Mouse (Mus musculus) erythroblast, embryonic 14.5 days (primary cell): Measurements from ENCODE around the gene Scgb3a1. TPM values are rescaled to one million over a fixed set of nuclear protein-coding genes. Genes with fewer than 3 reads are reported as not detected.
A peak's percentile ranks its signal among the peaks of the same experiment; 100 is the strongest.

Experiments
- H3K27me3 ChIP-seq: 2 replicates; pipeline ENCODE4 v1.6.1; 2012; ENCODE audit warnings: inconsistent platforms; ENCODE audit not compliant: control insufficient read depth
- H3K36me3 ChIP-seq: 2 replicates; pipeline ENCODE4 v1.6.1; 2012; ENCODE audit warnings: mild to moderate bottlenecking, inconsistent platforms; ENCODE audit not compliant: control insufficient read depth
- H3K4me1 ChIP-seq: 2 replicates; pipeline ENCODE4 v1.6.1; 2012; ENCODE audit warnings: inconsistent platforms; ENCODE audit not compliant: control insufficient read depth
- H3K4me3 ChIP-seq: replicated peaks from 2 replicates; pipeline ENCODE3; 2012; ENCODE audit warnings: moderate library complexity, mild to moderate bottlenecking, inconsistent platforms
- H3K9me3 ChIP-seq: 2 replicates; pipeline ENCODE4 v1.6.1; 2012; ENCODE audit warnings: low read length, inconsistent platforms, mixed read lengths; ENCODE audit not compliant: control insufficient read depth
- GATA1 ChIP-seq: IDR thresholded peaks from 2 replicates; pipeline ENCODE4 v1.6.1; 2012; ENCODE audit warnings: low read length, inconsistent platforms, mixed read lengths
- TAL1 ChIP-seq: IDR thresholded peaks from 3 replicates; pipeline ENCODE4 v1.6.1; 2012; ENCODE audit warnings: low read length, inconsistent platforms, mixed read lengths
- polyA plus RNA-seq: library from polyadenylated mRNA; stranded (reverse); fragments of >175 nt; gene quantifications from 2 replicates; pipeline ENCODE4 v1.2.3, GENCODE M21; 2012

Scgb3a1 gene
- polyA plus RNA-seq, 1 experiment: not detected

DNA sequence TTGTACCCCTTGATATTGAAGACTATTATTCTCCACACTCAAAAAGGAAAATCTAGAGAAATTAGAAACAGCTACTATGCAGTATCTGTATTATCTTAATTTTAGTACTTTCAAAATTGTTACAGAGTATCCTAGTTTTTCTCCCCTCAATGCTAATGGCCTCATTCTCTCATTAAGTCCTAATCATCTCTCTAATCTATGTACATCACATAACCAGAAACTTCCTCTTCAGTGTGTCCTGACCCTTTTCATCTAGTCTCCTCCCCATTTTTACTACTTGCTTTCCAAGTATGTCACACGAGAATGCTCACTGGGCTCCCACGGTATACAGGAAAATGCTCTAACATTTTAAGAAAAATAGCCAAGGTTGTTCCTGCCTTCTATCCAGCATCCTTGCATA, 44.4 kb downstream of the Scgb3a1 start:
- Histone ChIP-seq H3K36me3 (peaks cover 81% of the 10 kb centered on the region), H3K27me3 (no peaks in the 10 kb centered on the region), H3K4me1 (peaks cover 43% of the 10 kb centered on the region), H3K9me3 (no peaks in the 10 kb centered on the region), H3K4me3 (no peak overlapping the region)
- TF ChIP-seq GATA1 (no peak), TAL1 (no peak)

DNA sequence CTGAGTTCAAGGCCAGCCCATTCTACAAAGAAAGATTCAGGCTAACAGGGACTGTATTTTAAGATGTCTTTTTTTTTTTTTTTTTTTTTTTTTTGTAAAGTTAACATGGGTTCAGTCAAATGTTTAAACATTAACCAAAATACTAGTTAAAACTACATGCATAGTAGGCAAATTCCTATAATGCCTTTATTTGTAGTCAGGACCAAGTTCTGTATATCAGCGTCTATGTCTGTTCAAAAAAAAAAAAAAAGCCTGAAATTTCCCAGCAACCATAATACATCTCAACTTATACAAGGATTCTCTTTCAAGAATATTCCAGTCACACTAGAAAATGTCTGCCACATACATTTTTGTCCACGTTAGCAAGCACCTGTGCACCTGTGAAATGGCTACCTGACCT, 47.3 kb downstream of the Scgb3a1 start:
- Histone ChIP-seq H3K36me3 (peaks cover 54% of the 10 kb centered on the region), H3K27me3 (no peaks in the 10 kb centered on the region), H3K4me1 (peaks cover 55% of the 10 kb centered on the region), H3K4me3 (peak overlapping the region; percentile 88), H3K9me3 (no peaks in the 10 kb centered on the region)
- TF ChIP-seq GATA1: no peak
- TF ChIP-seq TAL1: no peak

DNA sequence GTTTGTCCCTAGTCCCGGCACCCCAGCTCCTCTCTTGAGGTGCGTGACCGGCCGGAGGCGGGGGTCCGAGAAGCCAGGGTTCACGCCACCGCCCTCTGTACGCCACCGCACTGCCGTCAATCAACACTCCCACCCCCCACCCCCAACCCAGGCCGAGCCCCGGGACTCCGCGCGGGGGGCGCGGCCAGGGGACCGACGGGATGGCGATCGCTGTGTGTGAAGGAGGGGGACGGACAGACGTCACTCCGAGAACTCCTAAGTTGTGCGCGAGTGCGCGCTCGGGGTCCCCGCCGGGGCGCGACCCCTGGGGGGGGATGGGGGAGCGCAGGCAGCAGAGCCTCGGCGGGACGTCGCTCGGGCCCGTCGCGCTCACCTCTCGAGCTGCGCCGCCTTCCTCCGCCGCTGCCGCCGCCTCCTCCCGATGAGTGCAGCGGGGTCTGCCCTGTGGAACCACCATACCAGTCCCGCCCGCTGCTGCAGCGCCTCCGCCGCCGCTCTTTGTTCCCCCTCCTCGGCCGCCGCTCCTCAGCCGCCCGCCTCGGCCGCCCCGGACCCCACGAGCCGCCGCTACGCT, 48.7 kb downstream of the Scgb3a1 start:
- peaks cover 40% of the 10 kb centered on the region for H3K36me3 ChIP-seq
- H3K27me3 ChIP-seq: no peaks in the 10 kb centered on the region
- TF ChIP-seq GATA1 (no peak), TAL1 (no peak)
- no peaks in the 10 kb centered on the region for H3K9me3 ChIP-seq
- H3K4me3 ChIP-seq: peak overlapping the region; percentile 88
- peaks cover 55% of the 10 kb centered on the region for H3K4me1 ChIP-seq

DNA sequence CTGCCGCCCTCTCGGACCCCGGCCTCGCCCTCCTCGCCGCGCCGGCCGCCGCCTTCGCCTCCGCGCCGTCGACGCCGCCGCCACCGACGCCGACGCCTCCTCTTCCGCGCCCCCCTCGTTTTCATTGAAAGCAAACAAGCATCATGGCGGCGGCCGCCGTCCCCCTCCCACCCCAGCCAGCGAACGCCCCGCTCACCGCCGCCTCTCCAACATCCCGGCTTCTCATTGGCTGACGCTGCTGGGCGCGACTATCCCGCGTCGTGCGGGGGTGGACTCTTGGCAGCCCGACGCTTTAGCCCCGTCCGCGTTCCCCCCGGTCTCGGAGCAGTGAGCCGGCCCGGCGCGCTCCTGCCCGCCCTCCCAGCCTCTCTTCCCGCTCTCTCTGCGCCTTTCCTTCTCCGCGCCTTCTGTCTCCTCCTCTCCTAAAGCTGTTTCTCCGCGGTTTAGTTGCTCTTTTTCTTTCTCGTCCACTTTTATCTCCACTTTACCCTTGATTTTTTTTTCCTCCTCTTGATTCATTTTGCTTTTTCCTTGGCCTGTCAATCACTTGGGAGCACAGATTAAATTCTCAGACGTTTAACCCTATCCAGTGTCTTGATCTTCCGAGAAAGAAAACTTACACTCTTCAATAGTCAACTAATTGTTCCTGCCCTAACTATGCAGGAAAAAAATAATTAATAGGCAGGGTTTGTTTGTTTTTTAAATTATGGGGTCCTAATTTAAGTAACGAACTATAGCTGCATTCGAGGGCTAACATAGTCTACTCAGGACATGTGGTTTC, 49.3 kb downstream of the Scgb3a1 start, which contains the start of gene Cnot6:
Gene Cnot6, minus strand, starts transcription at position 169 of the 781 bp plus-strand sequence.
- peaks cover 33% of the 10 kb centered on the region for H3K36me3 ChIP-seq
- H3K4me3 ChIP-seq: peak within 1 kb of the TSS; percentile 88
- H3K4me1 ChIP-seq: peaks cover 49% of the 10 kb centered on the region
- no peak for TF ChIP-seq GATA1
- no peak for TF ChIP-seq TAL1
- H3K27me3 ChIP-seq: no peaks in the 10 kb centered on the region
- H3K9me3 ChIP-seq: no peaks in the 10 kb centered on the region

DNA sequence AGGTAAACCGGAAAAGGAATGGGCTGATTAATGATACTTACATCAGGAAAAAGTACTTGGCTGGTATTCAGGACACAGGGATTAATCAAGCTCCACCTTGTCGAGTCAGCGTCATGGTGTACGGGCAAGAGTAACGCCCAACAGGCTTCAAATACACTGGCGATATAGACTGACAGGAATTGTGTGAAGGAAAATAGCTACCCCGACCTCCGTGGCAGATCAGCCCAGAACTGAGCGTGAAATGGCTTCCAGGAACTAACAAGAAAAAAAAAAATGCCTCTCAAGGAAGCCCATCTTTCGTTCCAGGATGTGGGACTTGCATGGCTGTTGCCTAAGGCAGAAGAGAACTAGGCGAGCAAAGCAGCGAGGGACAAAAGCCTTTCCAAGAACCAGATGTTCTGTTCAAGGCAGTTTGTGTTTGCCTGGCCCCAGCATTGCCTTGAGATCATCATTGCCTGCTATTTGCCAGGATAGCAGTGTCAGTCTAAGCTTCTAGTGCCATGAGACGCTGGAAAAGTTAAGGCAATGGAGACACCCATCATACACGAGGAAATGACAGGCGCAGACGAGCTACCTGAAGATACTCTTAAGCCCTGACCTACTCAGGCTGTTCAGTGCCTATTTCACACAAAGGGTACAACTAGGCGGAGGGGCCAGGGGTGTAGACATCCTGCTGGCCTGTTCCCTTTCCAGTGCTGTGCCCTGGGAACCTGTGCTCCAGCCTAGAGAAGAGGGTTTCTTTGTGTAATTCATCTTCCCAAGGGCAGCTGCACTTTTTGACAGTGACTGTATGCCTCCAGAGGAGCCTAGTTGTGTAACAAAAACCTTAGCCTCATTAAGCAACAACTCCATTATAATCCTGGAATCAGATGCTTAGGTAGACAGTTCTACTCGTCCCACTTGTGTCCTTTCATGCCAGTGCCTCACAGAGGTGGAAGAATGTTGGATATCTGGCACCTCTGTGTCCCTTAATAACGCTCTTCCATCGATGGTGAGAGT, 50.2 kb downstream of the Scgb3a1 start:
- H3K27me3 ChIP-seq: no peaks in the 10 kb centered on the region
- TF ChIP-seq GATA1: no peak
- no peak for TF ChIP-seq TAL1
- peaks cover 40% of the 10 kb centered on the region for H3K4me1 ChIP-seq
- peak overlapping the region; percentile 88 for H3K4me3 ChIP-seq
- peaks cover 24% of the 10 kb centered on the region for H3K36me3 ChIP-seq
- H3K9me3 ChIP-seq: no peaks in the 10 kb centered on the region

Other genes starting within 250 kb of the Scgb3a1 start
- gene Olfr1389, start 240.5 kb upstream of the Scgb3a1 start, polyA plus RNA-seq: not detected in 2 replicates
- not detected in 2 replicates for gene Olfr1388, start 227.0 kb upstream of the Scgb3a1 start, polyA plus RNA-seq
- gene Olfr1387, start 208.3 kb upstream of the Scgb3a1 start, polyA plus RNA-seq: not detected in 2 replicates
- gene Olfr1386, start 198.6 kb upstream of the Scgb3a1 start, polyA plus RNA-seq: not detected in 2 replicates
- not detected in 2 replicates for gene Olfr1385, start 174.5 kb upstream of the Scgb3a1 start, polyA plus RNA-seq
- not detected in 2 replicates for gene Olfr1384, start 156.9 kb upstream of the Scgb3a1 start, polyA plus RNA-seq
- gene Olfr1383, start 144.0 kb upstream of the Scgb3a1 start, polyA plus RNA-seq: 0.01 TPM in 1 of 2 replicates, not detected in the other
- not detected in 2 replicates for gene Olfr1382, start 135.4 kb upstream of the Scgb3a1 start, polyA plus RNA-seq
- gene Olfr1381, start 120.2 kb upstream of the Scgb3a1 start, polyA plus RNA-seq: 0.01 TPM in 1 of 2 replicates, not detected in the other
- not detected in 2 replicates for gene Olfr1380, start 106.7 kb upstream of the Scgb3a1 start, polyA plus RNA-seq
- gene Flt4, start 54.3 kb upstream of the Scgb3a1 start, polyA plus RNA-seq: 0.04 TPM in 2 replicates
- gene Cnot6, start 49.1 kb downstream of the Scgb3a1 start, polyA plus RNA-seq: 0.94 and 0.95 TPM in 2 replicates
- gene Gfpt2, start 130.6 kb downstream of the Scgb3a1 start, polyA plus RNA-seq: not detected in 2 replicates
- 0.44 and 0.63 TPM in 2 replicates for gene Mapk9, start 183.1 kb downstream of the Scgb3a1 start, polyA plus RNA-seq
- gene Rasgef1c, start 238.2 kb downstream of the Scgb3a1 start, polyA plus RNA-seq: not detected in 2 replicates